Mouse (Mus musculus): ENCODE data around the gene Tgfb1.

DNA sequence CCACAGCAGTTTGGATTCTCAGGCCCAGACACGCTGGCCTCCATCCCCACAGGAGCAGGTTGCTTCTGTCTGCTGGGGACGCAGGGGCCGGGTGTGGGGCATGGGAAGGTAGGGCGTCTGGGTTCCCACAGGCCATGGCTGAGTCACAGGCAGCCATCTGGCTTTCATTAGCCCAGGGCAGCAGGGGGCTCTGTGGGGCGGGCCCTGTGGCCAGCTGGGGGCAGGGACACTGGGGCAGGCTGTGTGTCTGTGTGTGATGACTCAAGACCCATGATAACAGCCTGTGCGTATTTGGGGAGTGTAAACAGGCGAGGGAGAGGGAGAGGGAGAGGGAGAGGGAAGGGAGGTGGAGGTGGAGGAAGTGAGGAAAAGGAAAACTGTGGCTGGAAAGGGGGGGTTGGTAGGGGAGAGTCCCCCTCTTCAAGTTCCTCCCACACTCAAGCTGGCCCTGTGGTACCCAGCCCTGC is 25.0 kb downstream of the Tgfb1 start:
- TF ChIP-seq CTCF (IDR thresholded peaks at IDR 0.05; ENCODE audit: low read depth) (no peak; the same call in 1 of the 2 replicates), EP300 (IDR thresholded peaks at IDR 0.05; ENCODE audit: low read depth) (no peak)
